Mouse (Mus musculus): ENCODE measurements around the gene Nrp2. TPM values are rescaled to one million over a fixed set of nuclear protein-coding genes. Genes with fewer than 3 reads are reported as not detected.

Gene Nrp2
- polyA plus RNA-seq, 1 experiment from 2014 or later: 29.3 TPM

DNA sequence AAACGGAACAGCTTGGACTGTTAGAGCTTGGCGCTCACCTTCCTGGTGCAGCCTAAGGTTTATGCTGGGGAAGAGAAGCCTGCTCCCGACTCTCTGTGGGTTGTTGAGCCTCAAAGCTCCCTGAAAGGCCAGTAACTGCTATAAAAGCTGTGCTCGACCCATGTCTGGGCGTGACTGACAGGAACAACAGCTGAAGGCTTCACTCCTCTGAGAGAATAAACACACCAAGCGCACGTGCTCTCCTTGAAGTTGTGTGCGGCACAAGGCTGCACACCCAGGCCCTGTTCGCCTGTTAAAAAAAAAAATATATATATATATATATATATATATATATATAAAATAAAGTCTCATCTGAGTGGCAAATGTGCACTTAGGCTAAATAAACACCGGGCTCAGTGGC, 84.5 kb downstream of the Nrp2 start:
- H3K36me3 ChIP-seq (ENCODE audit: control insufficient read depth, insufficient read depth, low read length): no peaks in the 10 kb centered on the region
- no peak overlapping the region for H3K9ac ChIP-seq (ENCODE audit: low read depth, low read length)
- 86% methylated on average over 10 of the region's 10 CpGs for WGBS
- 0 out of 2 replicates have a peak, but pooled peaks cover 2% of the 10 kb centered on the region for H3K4me1 ChIP-seq (replicated peaks; ENCODE audit: control insufficient read depth, insufficient read depth, low read length)
- no peak overlapping the region for H3K27ac ChIP-seq (ENCODE audit: low read depth, low read length)
- DNase-seq (ENCODE audit: low spot score) (no peak), ATAC-seq (ENCODE audit: low FRiP score) (no peak)
- H3K27me3 ChIP-seq (ENCODE audit: control insufficient read depth, insufficient read depth, low read length): no peaks in the 10 kb centered on the region
- no peak overlapping the region for H3K4me2 ChIP-seq (replicated peaks; ENCODE audit: low read depth, low read length)
- H3K9me3 ChIP-seq (ENCODE audit: control insufficient read depth, low read length): no peaks in the 10 kb centered on the region
- no peak overlapping the region for H3K4me3 ChIP-seq (ENCODE audit: low read depth, low read length)

DNA sequence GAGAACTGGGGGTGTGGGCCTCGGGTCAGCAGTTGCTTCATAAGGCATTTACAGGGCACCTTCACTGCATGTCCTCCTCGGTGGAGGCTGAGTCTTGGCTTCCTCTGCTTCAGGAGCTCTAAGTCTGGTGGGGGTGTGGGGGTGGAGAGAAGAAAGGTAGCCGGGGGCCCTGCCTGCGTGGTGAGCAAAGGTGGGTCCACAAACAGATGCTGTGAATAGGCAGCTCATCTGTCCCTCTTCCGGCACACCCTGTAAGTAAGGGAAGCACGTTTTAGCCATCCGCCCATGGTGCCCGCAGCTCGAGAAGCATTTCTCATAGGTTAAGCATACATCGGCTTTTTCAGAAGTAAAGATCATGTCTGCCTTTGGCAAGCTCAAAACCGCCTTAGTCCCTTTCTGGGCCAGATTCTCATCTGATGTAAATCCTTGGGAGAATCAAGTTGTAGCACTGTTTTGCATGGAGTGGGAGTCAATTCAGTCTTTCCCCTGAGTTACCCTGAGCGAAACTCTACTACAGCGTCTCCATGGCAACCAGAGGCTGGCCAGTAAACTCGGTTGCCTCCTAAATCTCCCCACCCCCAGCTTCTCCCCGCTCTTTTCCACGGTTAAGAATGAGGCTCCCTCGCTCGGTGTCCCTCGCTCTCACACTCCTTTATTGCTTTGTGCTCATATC, 91.3 kb downstream of the Nrp2 start:
- 0 out of 2 replicates have a peak, but pooled peaks cover 2% of the 10 kb centered on the region for H3K4me1 ChIP-seq (replicated peaks; ENCODE audit: control insufficient read depth, insufficient read depth, low read length)
- ATAC-seq (ENCODE audit: low FRiP score) (peak; percentile 81), DNase-seq (ENCODE audit: low spot score) (peak; percentile 75)
- WGBS: 21% methylated on average over 19 of the region's 19 CpGs
- no peaks in the 10 kb centered on the region for H3K27me3 ChIP-seq (ENCODE audit: control insufficient read depth, insufficient read depth, low read length)
- peak overlapping the region; percentile 8 for H3K4me2 ChIP-seq (replicated peaks; ENCODE audit: low read depth, low read length)
- H3K4me3 ChIP-seq (ENCODE audit: low read depth, low read length): no peak overlapping the region
- H3K9me3 ChIP-seq (ENCODE audit: control insufficient read depth, low read length): no peaks in the 10 kb centered on the region
- H3K36me3 ChIP-seq (ENCODE audit: control insufficient read depth, insufficient read depth, low read length): no peaks in the 10 kb centered on the region
- H3K27ac ChIP-seq (ENCODE audit: low read depth, low read length): no peak overlapping the region
- H3K9ac ChIP-seq (ENCODE audit: low read depth, low read length): no peak overlapping the region

DNA sequence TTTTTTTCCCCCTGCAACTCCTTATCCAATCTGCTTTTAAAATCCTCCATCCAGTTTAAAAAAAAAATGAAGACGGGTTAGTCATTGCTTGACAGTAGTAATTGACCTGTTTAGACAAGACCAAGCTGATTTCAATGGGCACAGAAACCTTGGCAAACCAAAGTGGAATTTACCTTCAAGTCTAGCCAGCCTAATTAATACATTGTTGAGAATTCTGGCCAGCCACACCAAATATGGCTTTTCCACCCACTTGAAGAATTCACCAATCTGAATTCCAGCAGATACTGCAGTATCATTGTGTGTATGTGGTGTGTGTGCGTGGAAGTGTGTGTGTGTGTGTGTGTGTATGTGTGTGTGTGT, 91.8 kb downstream of the Nrp2 start:
- 53% methylated on average over 2 of the region's 2 CpGs for WGBS
- Histone ChIP-seq H3K4me1 (replicated peaks; ENCODE audit: control insufficient read depth, insufficient read depth, low read length) (0 out of 2 replicates have a peak, but pooled peaks cover 2% of the 10 kb centered on the region), H3K4me3 (ENCODE audit: low read depth, low read length) (no peak overlapping the region), H3K27ac (ENCODE audit: low read depth, low read length) (no peak overlapping the region), H3K27me3 (ENCODE audit: control insufficient read depth, insufficient read depth, low read length) (no peaks in the 10 kb centered on the region), H3K9me3 (ENCODE audit: control insufficient read depth, low read length) (no peaks in the 10 kb centered on the region), H3K4me2 (replicated peaks; ENCODE audit: low read depth, low read length) (peak overlapping the region; percentile 8; the same call in 1 of the 2 replicates), H3K36me3 (ENCODE audit: control insufficient read depth, insufficient read depth, low read length) (no peaks in the 10 kb centered on the region), H3K9ac (ENCODE audit: low read depth, low read length) (no peak overlapping the region)
- DNase-seq (ENCODE audit: low spot score) (no peak), ATAC-seq (ENCODE audit: low FRiP score) (peak; percentile 33; the same call in 1 of the 2 replicates)

DNA sequence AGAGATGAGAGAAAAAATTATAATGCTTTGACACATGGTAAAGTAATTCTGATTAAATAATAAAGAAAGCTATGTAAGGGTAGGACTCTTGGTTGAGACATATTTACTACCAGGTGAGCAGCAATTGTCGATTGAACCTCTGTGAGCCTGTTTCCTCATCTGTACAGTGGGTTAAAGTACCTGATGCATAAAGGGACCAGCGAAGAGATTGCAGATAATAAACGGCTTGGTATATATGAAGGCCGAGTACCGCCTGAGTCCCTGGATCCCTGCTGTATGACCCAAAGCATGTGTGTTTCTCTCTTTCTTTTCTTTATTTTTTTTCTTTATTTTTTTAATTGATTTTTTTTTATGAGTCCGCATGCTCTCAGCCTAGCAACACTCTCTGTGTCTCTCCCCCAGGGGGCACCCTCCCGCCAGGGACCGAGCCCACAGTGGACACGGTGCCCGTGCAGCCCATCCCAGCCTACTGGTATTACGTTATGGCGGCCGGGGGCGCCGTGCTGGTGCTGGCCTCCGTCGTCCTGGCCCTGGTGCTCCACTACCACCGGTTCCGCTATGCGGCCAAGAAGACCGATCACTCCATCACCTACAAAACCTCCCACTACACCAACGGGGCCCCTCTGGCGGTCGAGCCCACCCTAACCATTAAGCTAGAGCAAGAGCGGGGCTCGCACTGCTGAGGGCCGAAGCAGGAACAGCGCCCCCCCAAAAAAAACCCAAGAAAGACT, 92.4 kb downstream of the Nrp2 start:
- DNase-seq (ENCODE audit: low spot score) (peak; percentile 79), ATAC-seq (ENCODE audit: low FRiP score) (peak; percentile 88)
- Histone ChIP-seq H3K9ac (ENCODE audit: low read depth, low read length) (peak overlapping the region; percentile 54), H3K36me3 (ENCODE audit: control insufficient read depth, insufficient read depth, low read length) (no peaks in the 10 kb centered on the region), H3K27ac (ENCODE audit: low read depth, low read length) (no peak overlapping the region), H3K4me3 (ENCODE audit: low read depth, low read length) (peak overlapping the region; percentile 25; the same call in 1 of the 2 replicates), H3K4me2 (replicated peaks; ENCODE audit: low read depth, low read length) (peak overlapping the region; percentile 54), H3K4me1 (replicated peaks; ENCODE audit: control insufficient read depth, insufficient read depth, low read length) (0 out of 2 replicates have a peak, but pooled peaks cover 2% of the 10 kb centered on the region), H3K9me3 (ENCODE audit: control insufficient read depth, low read length) (no peaks in the 10 kb centered on the region), H3K27me3 (ENCODE audit: control insufficient read depth, insufficient read depth, low read length) (no peaks in the 10 kb centered on the region)
- WGBS: 21% methylated on average over 28 of the region's 28 CpGs

DNA sequence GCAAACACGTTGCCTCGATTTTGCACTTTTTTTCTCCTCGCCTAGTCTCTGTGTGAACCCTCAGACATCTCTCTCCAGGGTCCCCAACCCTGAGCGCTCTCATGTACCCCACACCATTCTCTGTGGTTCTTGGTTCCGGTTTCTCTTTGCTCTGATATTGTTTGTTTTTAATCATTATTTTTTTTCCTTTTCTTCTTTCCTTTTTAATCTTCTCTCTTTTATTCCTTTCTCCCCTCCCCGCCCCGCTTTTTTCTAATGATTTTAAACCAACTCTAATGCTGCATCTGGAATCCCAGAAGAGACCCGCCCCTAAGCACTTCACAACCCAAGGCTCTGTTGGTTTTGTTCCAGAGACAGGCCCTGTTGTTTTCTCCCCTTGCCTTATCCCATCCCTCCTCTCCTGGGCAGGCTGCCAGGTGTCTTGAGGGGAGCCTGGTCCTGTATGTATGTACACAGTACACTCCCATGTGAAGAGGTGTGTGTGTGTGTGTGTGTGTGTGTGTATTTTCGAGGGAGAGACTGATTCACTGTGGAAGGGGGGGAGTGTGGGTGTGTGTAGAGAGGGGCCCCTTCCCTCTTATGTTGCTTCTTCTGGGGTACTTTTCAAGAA, 93.1 kb downstream of the Nrp2 start:
- ATAC-seq (ENCODE audit: low FRiP score) (0 out of 2 replicates have a peak, but pooled peaks have one; percentile 29), DNase-seq (ENCODE audit: low spot score) (no peak)
- H3K4me2 ChIP-seq (replicated peaks; ENCODE audit: low read depth, low read length): peak overlapping the region; percentile 54
- WGBS: 55% methylated on average over 9 of the region's 9 CpGs
- no peaks in the 10 kb centered on the region for H3K27me3 ChIP-seq (ENCODE audit: control insufficient read depth, insufficient read depth, low read length)
- no peak overlapping the region for H3K27ac ChIP-seq (ENCODE audit: low read depth, low read length)
- H3K4me1 ChIP-seq (replicated peaks; ENCODE audit: control insufficient read depth, insufficient read depth, low read length): 0 out of 2 replicates have a peak, but pooled peaks cover 2% of the 10 kb centered on the region
- peak overlapping the region; percentile 25; the same call in 1 of the 2 replicates for H3K4me3 ChIP-seq (ENCODE audit: low read depth, low read length)
- no peaks in the 10 kb centered on the region for H3K9me3 ChIP-seq (ENCODE audit: control insufficient read depth, low read length)
- H3K9ac ChIP-seq (ENCODE audit: low read depth, low read length): peak overlapping the region; percentile 54
- H3K36me3 ChIP-seq (ENCODE audit: control insufficient read depth, insufficient read depth, low read length): no peaks in the 10 kb centered on the region

DNA sequence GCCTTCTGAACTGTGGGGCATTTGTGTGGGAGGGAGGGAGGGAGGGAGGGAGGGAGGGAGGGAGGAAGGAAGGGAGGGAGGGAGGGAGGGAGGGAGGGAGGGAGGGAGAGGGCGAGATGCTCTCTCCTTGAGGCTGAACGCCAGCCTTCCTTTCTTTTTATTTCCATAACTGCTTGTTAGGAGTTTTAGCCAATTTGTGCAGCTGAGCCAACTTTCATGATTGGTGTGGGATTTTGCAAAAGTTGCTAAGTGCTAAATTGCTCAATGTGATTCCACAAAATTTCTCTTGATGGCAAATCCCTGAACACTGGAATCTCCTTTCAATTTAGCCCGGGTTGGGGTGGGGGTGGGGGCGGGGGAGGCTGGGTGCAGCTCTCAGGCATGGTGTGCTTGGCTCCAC, 96.3 kb downstream of the Nrp2 start:
- H3K27me3 ChIP-seq (ENCODE audit: control insufficient read depth, insufficient read depth, low read length): no peaks in the 10 kb centered on the region
- WGBS: 57% methylated on average over 4 of the region's 4 CpGs
- no peak overlapping the region for H3K4me2 ChIP-seq (replicated peaks; ENCODE audit: low read depth, low read length)
- 0 out of 2 replicates have a peak, but pooled peaks cover 2% of the 10 kb centered on the region for H3K4me1 ChIP-seq (replicated peaks; ENCODE audit: control insufficient read depth, insufficient read depth, low read length)
- no peak overlapping the region for H3K9ac ChIP-seq (ENCODE audit: low read depth, low read length)
- H3K27ac ChIP-seq (ENCODE audit: low read depth, low read length): no peak overlapping the region
- no peaks in the 10 kb centered on the region for H3K9me3 ChIP-seq (ENCODE audit: control insufficient read depth, low read length)
- DNase-seq (ENCODE audit: low spot score) (no peak), ATAC-seq (ENCODE audit: low FRiP score) (no peak)
- H3K4me3 ChIP-seq (ENCODE audit: low read depth, low read length): no peak overlapping the region
- 0 out of 2 replicates have a peak, but pooled peaks cover 2% of the 10 kb centered on the region for H3K36me3 ChIP-seq (ENCODE audit: control insufficient read depth, insufficient read depth, low read length)

DNA sequence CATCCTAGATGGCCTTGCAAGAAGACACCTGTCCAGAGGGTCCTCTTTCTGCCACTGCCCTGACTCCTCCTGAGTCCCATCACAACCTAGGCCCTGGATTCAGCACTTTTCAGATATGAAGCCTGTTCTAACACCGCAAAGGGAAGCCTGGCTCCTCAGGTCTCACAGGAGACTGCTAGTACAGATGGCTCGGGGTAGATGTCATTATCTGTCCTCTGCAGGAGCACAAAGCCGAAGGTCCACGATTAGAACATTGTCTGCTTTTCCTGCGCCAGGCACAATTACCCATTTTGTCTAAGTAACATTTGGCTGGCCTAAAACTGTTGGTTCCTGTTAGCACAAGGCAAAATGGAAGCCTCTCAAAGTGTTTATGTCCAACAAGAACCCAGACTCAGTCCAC, 97.3 kb downstream of the Nrp2 start:
- no peak for ATAC-seq (ENCODE audit: low FRiP score)
- Histone ChIP-seq H3K4me1 (replicated peaks; ENCODE audit: control insufficient read depth, insufficient read depth, low read length) (no peaks in the 10 kb centered on the region), H3K9ac (ENCODE audit: low read depth, low read length) (no peak overlapping the region), H3K4me2 (replicated peaks; ENCODE audit: low read depth, low read length) (no peak overlapping the region), H3K36me3 (ENCODE audit: control insufficient read depth, insufficient read depth, low read length) (0 out of 2 replicates have a peak, but pooled peaks cover 2% of the 10 kb centered on the region), H3K27ac (ENCODE audit: low read depth, low read length) (no peak overlapping the region), H3K4me3 (ENCODE audit: low read depth, low read length) (no peak overlapping the region), H3K27me3 (ENCODE audit: control insufficient read depth, insufficient read depth, low read length) (no peaks in the 10 kb centered on the region), H3K9me3 (ENCODE audit: control insufficient read depth, low read length) (no peaks in the 10 kb centered on the region)
- no peak for DNase-seq (ENCODE audit: low spot score)
- 91% methylated on average over 5 of the region's 5 CpGs for WGBS

DNA sequence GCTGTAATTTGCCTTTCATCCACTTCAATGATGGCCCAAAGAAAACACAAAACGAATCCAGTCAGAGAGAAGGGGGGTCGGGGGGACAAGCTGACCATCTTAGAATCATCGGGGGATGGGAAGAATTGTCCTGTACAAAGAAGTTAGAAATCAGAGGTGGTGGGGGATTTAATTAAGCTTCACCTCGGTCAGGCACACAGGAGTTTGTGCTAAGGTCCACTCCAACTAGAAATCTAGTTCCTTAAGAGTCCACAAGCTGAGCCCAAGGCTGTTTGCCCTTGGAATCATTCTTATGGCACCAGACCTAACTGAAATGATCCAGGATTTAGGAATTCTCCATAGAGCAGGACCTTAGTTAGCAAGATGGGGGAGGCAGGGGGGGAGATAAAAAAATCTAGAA, 98.3 kb downstream of the Nrp2 start:
- no peaks in the 10 kb centered on the region for H3K9me3 ChIP-seq (ENCODE audit: control insufficient read depth, low read length)
- H3K4me3 ChIP-seq (ENCODE audit: low read depth, low read length): no peak overlapping the region
- H3K27ac ChIP-seq (ENCODE audit: low read depth, low read length): no peak overlapping the region
- no peak overlapping the region for H3K4me2 ChIP-seq (replicated peaks; ENCODE audit: low read depth, low read length)
- no peak for DNase-seq (ENCODE audit: low spot score)
- no peak for ATAC-seq (ENCODE audit: low FRiP score)
- no peaks in the 10 kb centered on the region for H3K4me1 ChIP-seq (replicated peaks; ENCODE audit: control insufficient read depth, insufficient read depth, low read length)
- 55% methylated on average over 4 of the region's 4 CpGs for WGBS
- no peak overlapping the region for H3K9ac ChIP-seq (ENCODE audit: low read depth, low read length)
- no peaks in the 10 kb centered on the region for H3K27me3 ChIP-seq (ENCODE audit: control insufficient read depth, insufficient read depth, low read length)
- H3K36me3 ChIP-seq (ENCODE audit: control insufficient read depth, insufficient read depth, low read length): 0 out of 2 replicates have a peak, but pooled peaks cover 2% of the 10 kb centered on the region
